Comparison of ENCODE assay signal across 14 mouse cellular contexts in the genomic region with DNA sequence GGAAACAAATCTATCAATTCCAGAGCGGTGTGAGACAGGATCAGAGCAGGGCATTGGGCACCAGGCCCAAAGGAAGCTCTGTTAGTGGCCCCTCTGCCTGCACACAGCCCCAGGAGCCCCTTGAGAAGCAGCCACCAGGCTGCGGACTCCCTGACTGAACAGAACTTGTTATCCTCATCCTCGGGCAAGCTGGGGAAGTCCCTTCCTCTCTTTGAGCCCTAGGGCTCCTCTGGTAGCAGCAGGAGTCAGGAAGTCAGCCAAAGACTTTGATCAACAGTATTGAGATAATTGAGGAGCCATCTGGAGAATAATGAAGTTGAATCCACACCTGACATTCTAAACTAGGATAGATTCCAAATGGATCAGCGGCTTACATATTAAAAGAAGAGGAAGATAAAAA.
DNase-seq lines count a peak whose midpoint lies in the region.
"Had no signal": no experiment of that assay in that cellular context is flagged by ENCODE, and none has a peak within 500 bp of the region (broad histone marks: within the 10 kb centered on the region; RNA-seq: fewer than 3 reads in every experiment).

No protein-coding gene starts in this region.

- DNase-seq in ZHBTc4 (ENCODE audit: low read depth, low spot score), result peak; percentile 52
- DNase-seq in cerebellum, adult 11 months, result peak; percentile 52
- DNase-seq in cerebellum, adult 9-10 months, result peak; percentile 82
- DNase-seq in cerebellum, postnatal 36 days, result peak; percentile 28 to 37
- DNase-seq in ovary, postnatal 14 days (ENCODE audit: low spot score), result no peak
- DNase-seq in heart, adult 18-20 months, result no peak
- no peak for DNase-seq in urinary bladder, adult 18-20 months (ENCODE audit: low spot score in 2 of 2)
- DNase-seq: adrenal gland, postnatal 14 days; forebrain, postnatal 0 days; gastrocnemius, postnatal 10 days; heart, postnatal 36 days; kidney, adult 8-10 months; lung, embryonic 14.5 days; right cerebral cortex, adult 18-20 months had no signal

Comparison
In these comparisons a context has a peak if more than half of its experiments do, and no peak if none do; other contexts are left out.
1. DNase-seq: peak in ZHBTc4 (single experiment), cerebellum, adult 11 months (single experiment), cerebellum, adult 9-10 months (single experiment) and cerebellum, postnatal 36 days (2 of 2); none in ovary, postnatal 14 days (single experiment), heart, adult 18-20 months (0 of 2) and urinary bladder, adult 18-20 months (0 of 2).